Mouse (Mus musculus): ENCODE data around the gene Phldb2.
A peak's percentile ranks its signal among the peaks of the same experiment; 100 is the strongest.

Gene Phldb2

DNA sequence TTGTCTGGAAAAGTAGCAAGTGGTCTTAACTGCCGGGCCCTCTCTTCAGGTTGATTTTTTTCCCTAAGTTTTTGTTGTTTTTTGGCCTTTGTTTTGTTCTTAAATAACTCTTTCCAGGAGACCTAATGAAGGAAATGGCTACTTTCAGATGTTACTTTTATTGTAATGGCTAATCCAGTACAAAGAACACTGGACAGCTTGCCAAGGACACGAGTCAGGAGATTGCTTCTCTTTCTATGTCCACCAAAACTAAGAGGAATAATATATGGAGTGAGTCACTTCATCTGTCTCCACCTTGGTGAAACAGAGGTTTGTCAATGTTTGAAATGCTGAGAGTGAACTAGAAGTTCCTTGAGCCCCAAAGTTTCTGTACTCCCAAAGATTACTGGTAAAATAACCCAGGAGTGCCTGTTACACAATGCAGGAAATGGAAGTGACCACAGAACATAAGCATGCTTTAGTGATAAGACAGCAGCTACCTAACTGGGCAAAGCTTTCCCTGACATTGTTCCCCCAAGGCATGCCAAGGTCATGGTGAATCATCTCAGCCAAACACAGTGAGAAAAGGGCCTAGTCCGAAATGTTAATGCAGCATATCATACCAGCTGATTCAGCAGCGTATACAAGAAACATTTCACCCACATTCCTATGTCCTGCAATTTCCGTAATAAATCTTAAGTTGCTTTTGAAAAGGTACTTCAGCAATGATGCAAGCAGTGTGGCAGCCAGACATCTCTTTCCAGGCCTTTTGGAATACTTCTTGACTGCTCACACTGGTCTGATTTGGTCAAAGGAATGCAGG lies 115.7 kb downstream of the Phldb2 start:
- DNase-seq = peak; percentile 84

DNA sequence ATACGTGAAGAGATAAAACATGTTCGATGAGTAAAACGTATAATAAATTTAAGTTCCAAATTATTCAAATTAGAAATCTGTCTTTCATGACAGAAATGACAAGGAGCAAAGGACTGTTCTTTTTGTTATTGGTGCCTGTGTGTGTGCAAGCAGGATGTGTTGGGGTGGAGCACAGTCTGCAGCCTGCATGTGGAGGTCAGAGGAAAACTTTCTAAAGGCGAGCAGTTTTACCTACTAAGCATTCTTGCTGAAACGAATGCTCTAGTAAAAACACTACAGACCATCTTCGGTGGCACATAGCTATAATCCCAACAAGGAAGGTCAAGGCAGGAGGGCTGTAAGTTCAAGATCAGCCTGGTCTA lies 120.7 kb downstream of the Phldb2 start:
- no peak for DNase-seq

DNA sequence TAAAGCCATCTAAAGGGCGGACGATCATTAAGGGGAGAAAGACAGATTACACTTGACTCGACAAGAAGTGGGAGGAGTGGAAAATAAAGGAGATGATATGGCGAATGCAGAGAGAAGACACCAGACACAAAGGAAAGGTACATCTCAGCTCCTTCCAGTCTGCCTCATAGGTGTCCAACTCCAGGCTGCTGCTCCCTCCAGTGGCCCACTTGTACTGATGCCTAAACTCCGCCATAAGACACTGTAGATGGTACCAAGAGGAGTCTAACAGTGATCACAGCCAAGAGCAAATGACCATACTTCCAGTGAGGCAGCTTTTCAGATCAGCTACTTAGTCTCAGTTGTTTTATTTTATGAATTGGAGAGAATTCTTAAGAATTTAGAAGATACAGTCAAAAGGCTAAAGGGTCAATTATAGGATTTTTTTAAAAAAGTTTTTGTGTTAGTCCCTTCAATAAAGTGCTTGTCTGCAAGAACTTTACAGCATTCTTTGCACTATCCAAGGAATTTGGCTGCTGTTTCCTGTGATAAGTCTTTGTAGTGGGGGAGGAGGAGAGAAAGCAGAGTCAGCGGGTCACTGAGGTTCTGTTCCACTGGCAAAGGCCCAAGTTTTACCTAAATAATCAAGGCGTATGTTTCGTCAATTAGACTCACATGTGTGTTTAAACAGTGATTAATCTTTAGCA lies 121.2 kb downstream of the Phldb2 start:
- DNase-seq = peak; percentile 34

DNA sequence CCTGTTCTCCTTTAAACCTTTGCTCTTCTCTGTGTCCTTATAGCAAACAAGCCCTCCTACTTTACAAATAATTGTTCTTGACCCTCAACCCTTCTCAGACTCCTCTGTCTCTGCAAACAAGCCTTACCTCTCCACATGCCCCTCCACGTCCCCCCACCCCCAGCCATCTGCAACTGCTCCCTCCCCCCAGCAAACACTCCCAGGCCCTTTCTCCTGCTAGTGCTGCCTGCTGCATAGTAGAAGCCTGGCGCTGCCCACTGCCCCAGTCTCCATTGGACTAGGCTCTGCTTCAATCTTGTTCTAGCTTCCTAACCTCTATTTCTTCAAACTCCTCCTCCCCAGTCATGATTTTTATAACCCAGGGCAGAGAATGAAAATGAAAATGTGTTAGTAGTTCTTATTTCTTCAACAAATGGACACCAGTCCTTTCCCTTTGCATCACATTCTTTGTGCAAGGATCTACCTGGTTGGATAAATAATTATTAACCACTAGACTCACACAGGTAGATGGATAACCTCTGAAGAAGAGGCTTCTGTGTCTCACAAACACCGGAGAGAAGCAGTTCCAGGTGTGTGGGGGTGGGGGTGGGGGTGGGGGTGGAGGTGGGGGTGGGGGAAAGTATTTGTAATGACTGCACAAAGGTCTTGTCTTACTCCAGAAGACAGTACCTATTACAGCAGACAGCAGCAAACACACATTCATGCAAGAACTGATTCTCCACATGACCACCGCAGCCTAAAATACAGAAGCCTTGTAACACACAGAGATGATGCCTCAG lies 122.1 kb downstream of the Phldb2 start:
- DNase-seq = no peak

DNA sequence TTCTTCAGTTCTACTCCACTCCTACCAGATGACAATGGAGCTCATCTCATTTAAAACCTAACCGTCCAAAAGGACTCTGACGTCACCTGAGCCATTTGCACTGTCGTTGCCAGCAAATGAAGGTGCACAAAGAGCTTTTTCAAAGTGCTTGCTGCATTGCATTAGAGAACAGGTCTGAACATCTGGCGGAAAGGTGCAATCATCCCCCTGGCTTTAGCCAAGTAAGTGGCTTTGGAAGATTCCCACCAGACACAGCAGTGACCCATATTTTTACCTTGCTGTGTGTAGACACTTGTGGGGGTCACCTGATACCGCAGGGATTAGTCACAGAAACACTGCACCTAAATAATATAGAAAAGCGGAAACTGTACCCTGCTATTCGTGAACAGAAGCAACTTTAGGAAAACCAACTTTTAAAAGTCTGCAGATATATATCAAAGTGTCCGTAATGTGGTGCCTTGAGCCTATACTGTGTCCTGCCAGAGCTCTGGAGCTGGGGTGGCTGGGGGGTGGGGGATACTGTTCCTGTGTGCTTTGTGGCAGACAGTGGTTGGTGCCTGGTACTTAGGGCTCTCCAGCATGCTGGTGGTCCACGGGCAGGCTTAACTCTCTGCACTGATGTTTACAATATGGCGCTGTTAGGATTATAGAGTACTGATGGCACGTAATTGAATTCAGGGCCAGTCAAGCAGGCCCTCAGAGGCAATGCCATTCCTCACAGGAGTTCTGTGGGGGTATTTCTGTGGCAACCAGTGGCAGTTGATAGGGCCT lies 123.1 kb downstream of the Phldb2 start:
- no peak for DNase-seq

DNA sequence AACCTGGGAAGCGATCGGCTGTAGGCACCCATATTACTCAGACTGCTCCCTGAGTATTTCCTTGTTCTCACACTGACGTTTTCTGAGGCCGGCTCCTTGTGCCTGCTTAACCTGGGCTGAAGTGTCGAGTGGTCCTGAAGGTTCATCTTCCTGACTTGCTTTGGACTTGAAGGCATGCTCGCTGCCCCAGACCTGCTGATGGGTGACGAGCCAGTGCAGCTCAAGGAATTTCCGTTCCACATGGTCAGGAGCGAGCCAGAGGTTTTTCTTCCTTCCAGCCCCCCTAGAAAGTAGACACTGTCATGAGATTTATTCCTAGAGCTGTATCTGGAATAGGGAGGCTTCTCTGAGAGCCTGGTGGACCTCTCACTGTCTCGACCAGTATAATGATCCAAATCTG lies 128.1 kb downstream of the Phldb2 start:
- DNase-seq = no peak

DNA sequence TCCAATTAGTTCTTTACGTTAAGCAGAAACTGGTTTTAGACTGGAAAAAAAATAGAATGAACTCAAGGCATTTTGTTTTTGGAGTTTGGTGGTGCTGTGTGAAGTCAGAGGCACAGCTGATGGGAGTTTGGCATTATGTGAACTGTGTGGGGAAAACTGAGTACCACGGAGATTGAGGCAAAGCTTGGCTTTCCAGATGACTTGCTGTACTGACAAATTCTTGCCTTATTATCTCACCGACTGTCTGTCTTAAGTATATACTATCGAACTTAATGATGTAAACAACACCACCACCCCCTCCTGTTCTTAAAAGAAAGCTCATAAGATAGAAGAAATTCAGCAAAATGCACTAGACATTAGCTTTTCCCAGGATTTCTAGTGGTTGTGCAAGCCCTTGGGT lies 129.4 kb downstream of the Phldb2 start:
- DNase-seq = no peak

DNA sequence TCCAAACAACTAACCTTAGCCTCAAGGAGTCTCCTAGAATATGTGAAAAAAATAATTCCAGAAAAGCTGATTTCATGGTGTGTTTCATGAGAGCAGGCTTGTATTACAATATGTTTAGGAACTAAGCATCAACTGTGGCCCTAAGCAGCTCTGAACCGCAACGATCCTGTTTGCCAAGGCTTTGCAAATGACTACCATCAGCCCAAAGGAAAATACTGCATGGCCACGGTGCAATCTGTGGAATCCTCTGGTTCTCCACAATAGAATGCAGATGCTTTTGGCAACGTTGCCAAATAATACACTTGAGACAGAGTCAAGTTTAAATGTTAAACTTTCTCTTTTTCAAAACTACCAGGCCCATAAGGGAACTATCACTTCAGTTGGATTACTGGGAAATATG lies 133.5 kb downstream of the Phldb2 start:
- DNase-seq = no peak

DNA sequence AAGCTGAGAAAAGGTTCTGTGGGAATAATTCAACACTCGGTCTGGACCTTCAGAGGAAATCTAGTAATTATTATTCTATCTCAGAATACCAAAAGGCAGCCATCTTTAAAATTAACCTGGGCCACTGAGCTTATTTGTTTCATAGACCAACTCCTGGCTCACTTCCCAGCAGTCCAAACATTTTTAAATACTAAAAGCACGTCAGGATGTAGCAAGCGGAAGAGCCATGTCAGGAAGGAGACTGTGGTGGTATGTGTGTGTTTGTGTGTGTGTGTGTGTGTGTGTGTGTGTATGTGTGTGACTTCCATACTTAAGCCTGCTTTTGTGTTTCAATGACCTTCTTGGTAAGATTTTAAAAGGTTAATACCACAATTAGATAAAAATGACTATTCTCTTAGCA lies 135.6 kb downstream of the Phldb2 start:
- DNase-seq = peak; percentile 75

DNA sequence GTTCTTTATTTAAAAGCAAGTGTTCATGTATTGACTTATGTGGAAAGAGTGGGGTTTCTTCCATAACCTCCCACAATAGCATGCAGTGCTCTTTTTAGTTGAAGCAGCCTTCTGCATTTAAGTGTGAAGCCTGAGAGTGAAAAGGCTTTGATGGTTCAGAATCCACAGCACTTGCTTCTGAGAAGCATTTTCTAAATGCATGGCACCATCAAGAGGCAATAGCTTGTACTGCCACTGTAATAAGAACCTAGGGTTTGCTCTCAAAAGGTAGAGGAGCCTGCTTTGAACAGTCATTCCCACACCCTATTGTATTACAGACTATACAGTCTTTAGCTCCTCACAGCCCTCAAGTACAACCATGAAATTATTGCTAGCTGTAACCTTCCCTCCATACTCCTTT lies 136.7 kb downstream of the Phldb2 start:
- DNase-seq = no peak

DNA sequence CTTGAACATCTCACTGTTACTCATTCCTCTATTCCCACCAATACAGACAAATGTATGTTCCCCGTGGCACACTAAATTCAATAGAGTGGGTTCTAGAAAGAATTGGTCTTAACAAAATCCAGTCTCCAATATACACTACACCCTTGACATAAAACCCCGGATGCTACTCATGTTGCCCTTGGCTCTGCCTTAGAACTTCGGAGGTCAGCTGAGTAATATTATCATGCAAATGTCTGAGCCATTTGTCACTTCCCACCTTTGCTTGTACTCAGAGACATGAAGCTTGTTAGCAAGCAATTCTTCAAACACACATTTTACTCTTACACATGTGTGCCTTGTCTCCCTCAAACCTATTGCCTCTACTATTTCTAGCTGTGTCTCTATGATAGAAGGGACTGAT lies 138.8 kb downstream of the Phldb2 start:
- no peak for DNase-seq

DNA sequence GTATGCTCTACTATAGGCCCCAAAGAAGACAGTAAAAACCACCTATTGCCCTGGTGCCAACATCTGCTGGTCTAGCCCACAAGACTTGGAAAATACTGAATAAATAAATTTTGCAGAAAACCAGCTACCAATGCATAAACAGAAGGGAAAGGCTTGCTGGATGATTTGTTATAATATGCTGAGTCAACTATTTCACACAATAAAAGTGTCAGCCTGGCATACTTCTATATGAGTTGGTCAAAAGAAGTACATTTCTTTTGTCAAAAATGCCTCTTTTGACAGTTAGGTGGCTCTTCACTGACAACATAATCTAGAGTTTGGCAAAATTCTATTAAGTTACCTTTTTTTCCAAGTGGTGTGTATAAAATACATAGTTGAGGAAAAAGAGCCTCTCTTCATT lies 141.6 kb downstream of the Phldb2 start:
- DNase-seq = no peak

DNA sequence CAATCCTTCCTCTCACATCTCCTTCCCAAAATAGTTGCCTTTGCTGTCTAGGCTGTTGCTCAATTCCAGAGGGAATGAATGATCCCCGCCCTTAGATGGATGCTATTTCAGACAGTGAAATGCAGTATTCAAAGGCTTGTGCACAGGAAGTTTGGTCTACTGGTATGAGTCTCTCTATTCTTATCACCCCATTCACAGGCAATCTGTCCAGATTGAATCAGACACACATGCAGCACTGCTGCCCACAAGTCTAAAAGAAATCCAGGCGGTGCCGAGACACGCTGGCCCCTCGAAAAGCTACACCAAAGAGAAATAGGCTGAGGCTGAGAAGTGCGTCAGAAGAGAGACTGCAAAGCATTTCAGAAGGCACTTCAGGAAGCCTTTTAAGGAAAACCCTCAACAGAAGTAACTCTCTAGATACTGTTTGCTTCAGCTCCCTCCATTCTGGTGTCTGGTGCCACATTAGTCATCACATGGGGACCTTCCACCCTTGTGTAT lies 142.5 kb downstream of the Phldb2 start:
- DNase-seq = peak; percentile 37

DNA sequence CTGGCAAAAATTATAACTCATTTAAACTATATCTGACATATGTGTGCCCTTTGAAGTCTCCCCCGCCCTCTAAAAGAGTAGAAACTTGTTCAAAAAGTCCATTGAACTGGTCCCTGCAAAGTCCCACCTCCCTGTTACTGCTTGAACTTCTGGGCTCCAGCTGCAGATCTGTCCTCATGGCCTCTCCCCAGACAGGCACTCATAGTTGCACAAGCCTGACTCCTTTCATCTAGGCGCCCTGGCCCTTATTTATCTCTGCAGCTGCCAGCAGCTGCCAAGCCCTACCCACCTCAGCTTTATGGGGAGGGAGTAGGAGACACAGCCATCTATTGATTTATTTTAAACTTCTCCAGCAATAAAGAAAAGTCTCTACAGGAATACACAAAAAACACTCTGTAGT lies 143.2 kb downstream of the Phldb2 start:
- peak; percentile 70 for DNase-seq

DNA sequence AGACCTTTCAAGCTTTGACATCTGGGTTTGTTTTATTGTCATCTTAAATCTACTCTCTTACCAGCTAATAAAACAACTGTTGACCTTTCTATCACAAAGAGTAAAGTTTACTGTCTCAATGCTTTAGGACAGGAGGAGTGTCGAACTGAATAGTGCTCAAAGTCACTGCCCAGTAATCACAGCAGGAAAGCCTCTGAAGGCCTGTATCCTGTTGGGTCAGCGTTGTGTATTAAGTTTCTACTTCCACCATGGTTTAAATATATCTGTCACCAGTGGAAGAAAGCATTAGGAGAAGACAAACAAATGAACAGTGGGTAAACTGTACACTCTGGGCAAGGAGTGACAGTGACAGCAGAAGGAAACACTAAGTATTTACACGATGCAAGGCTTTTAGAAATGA lies 148.7 kb downstream of the Phldb2 start:
- peak; percentile 20 for DNase-seq

DNA sequence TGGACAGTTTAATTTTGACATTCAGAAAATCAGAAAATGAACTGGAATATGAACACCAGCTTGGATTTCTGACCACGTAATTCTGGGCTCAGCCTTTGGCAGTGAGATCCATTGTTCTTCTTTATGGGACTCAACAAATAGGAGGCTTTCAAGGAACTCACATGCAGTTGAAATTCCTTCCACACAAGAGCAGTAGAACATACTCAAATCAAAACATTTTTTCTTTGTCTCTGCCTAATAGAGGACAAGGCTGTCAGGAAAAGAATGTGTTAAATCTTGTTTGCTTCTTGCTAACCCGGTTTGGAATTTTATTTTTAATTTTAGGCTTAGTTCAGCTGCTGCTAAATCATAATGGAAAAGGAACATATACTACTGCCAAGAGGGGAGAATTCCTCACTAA lies 153.0 kb downstream of the Phldb2 start:
- DNase-seq = no peak

DNA sequence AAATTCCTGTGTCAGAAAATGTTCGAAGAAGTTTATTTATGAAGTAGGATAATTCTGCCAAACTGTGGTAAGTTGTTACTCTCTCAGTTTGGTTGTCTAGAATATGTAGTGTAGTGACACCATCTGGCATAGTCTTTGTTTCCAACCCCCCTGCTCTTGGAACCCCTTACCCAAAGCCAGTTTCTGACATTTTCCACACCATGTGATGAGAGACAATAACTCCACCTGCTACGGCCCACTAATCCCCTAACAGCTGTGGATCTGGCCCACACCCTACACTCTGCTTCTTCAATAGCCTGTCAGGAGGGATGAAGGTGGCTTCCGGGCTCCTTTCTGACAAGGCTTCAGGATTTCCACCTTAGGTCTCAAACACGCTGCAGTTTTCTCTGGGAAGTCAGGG lies 154.2 kb downstream of the Phldb2 start:
- DNase-seq = no peak

DNA sequence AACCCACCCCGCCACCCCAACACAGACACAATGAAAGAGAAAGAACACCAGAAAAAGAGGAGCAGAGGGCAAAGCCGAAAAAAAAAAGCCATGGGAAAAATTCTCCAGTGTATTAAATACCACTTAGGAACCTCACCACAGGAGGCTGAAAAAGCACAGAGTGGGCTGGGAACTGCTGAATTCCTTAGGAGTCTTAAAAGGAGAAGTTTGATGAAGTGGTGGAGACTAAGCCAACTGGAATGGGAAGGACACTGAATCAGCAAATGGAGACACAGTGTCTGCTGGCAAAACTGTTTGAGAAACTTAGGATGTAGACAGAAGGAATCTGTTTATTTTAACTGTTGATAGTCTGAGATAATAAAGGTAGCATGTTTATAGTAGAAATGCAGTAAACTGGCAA lies 154.8 kb downstream of the Phldb2 start:
- peak; percentile 30 for DNase-seq

DNA sequence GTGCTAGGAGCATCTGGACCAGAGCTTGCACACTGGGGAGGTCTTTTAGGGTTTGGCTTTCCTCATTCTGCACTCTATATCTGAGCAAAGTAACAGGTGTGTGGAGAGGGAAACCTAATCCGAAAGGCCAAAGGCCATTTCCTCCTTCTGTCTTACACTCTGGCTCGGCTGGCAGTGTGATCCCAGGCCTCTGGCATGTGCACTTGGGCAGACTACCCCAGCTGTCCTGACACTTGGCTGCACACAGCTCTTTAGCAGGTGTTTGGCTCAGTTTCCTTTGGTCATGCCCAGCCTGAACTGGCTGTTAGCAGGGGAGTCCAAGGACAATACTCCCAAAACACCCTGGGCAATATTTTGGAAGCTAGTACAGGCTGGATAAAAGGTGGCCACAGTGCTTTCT lies 156.6 kb downstream of the Phldb2 start:
- DNase-seq = no peak

DNA sequence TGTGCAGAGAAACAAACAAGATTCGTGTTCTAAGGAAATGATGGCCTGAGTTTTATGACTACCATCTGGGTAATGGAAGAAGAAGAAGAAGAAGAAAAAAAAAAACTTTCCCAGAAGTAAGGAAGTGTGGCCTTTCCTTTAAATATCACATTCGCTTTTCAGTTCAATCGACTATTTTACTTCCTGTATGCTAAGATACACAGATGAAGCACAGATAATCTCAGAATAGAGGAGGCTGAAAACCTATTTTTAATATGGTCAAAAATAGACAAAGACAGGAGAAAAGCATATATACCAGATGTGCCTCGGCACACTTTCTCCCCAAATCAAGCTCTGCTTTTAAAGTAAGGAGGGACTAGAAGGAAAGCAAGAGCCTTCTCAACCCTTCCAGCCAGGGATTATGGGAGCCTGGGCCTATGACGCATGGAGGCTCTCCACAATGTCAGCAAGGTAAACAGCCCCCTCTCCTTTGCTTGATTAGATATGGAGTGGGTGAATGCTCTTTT lies 158.2 kb downstream of the Phldb2 start:
- no peak for DNase-seq

DNA sequence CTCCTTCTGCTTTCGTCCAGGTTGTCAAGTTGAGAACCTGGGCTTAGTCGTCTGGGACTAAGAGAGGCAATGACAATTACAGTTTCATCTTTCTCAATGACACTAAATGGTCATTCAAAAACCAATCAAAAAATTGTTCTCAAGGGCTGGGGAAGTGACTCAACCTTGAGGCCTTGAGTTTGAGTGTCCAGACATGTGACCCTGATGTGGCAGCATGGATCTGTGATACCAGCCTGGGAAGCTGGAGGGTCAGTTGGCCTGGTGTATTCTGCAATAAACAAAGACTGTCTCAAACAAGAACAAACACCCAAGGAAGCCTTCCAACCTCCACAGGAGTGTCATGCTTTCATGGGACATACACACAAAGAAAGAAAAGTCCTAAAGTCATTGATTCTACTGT lies 160.6 kb downstream of the Phldb2 start:
- no peak for DNase-seq

DNA sequence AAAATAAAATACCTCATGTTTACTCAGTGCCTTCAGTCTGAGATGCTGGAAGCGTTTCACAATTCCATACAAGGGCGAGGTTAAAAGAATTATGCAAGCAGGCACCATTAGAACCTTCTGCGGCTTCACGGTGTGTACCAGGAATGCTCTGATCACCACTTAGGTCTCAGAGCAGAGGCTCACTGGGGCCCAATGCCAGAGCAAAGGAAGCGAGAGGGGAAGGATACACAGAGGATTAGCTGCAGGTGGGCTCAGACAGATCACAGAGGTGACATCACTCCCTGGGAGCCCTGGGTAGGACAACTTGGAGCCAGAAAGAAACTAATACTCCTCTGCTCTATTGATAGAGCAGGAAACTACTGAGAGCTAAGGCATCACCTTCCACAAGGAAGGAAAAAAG lies 162.1 kb downstream of the Phldb2 start:
- DNase-seq = peak; percentile 70

DNA sequence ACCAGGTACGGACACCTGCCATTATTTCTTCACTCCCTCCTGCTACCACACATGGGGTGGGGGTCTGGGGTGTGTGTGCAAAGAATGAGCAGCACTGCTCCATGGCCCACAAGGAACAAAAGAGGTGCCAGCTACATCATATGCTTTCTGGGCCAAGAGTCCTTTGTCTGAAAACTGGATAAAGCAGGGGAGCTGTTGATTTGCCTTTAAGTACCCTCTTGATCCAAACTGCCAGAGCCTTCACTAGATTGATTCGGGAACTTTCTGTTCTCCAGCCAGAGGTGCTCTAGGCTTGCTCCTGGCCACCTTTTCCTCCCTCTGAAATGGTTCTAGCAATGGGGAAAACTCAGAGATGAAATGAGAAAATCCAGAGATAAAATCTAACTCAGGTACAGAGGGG lies 164.1 kb downstream of the Phldb2 start:
- DNase-seq = peak; percentile 51
